Mouse (Mus musculus): ENCODE results near the gene Slc30a5.
A peak's percentile ranks its signal among the peaks of the same experiment; 100 is the strongest.
"Not testable (repeated sequence)": the region's sequence is repeated elsewhere in the genome, so short reads cannot be mapped to it uniquely, and the experiment has no call there.

Gene Slc30a5

GRCm38 (mm10) chr13:100832741-100833639 is at the start of gene Slc30a5:
TSS of gene Slc30a5 (minus strand) at chr13:100833427.
- peak; percentile 99 to 100 for DNase-seq

GRCm38 (mm10) chr13:100881944-100882343 is 48.7 kb upstream of the Slc30a5 start:
- DNase-seq = no peak

- peak; percentile 5 to 61 for DNase-seq
Observed at GRCm38 (mm10) chr13:100879806-100880205, 46.6 kb upstream of the Slc30a5 start.

GRCm38 (mm10) chr13:100879326-100879725 is 46.1 kb upstream of the Slc30a5 start:
- peak in 1 of 2 experiments; percentile 12 for DNase-seq

- peak in 1 of 2 experiments; percentile 7 for DNase-seq
Observed at GRCm38 (mm10) chr13:100878264-100878663, 45.0 kb upstream of the Slc30a5 start.

- DNase-seq = no peak
Observed at GRCm38 (mm10) chr13:100877703-100878102, 44.5 kb upstream of the Slc30a5 start.

GRCm38 (mm10) chr13:100875103-100875502 is 41.9 kb upstream of the Slc30a5 start:
- no peak for DNase-seq

GRCm38 (mm10) chr13:100874588-100874987 is 41.4 kb upstream of the Slc30a5 start:
- DNase-seq = no peak

GRCm38 (mm10) chr13:100873530-100873929 is 40.3 kb upstream of the Slc30a5 start:
- no peak for DNase-seq

GRCm38 (mm10) chr13:100871445-100872171 is 38.4 kb upstream of the Slc30a5 start:
- no peak for DNase-seq

- no peak for DNase-seq
Observed at GRCm38 (mm10) chr13:100869813-100870212, 36.6 kb upstream of the Slc30a5 start.

GRCm38 (mm10) chr13:100866311-100866710 is 33.1 kb upstream of the Slc30a5 start:
- DNase-seq = no peak

- no peak for DNase-seq
Observed at GRCm38 (mm10) chr13:100865744-100866143, 32.5 kb upstream of the Slc30a5 start.

- not testable (repeated sequence) for DNase-seq
Observed at GRCm38 (mm10) chr13:100863914-100864313, 30.7 kb upstream of the Slc30a5 start.

- no peak for DNase-seq
Observed at GRCm38 (mm10) chr13:100859117-100859516, 25.9 kb upstream of the Slc30a5 start.

- DNase-seq = peak; percentile 48 to 72
Observed at GRCm38 (mm10) chr13:100854174-100854573, 20.9 kb upstream of the Slc30a5 start.

- peak in 1 of 2 experiments; percentile 14 for DNase-seq
Observed at GRCm38 (mm10) chr13:100853120-100853519, 19.9 kb upstream of the Slc30a5 start.

- DNase-seq = no peak
Observed at GRCm38 (mm10) chr13:100849137-100849536, 15.9 kb upstream of the Slc30a5 start.

- DNase-seq = peak in 1 of 2 experiments; percentile 58
Observed at GRCm38 (mm10) chr13:100846891-100847579, 13.8 kb upstream of the Slc30a5 start.

- no peak for DNase-seq
Observed at GRCm38 (mm10) chr13:100846254-100846653, 13.0 kb upstream of the Slc30a5 start.

GRCm38 (mm10) chr13:100843944-100844343 is 10.7 kb upstream of the Slc30a5 start:
- DNase-seq = peak in 1 of 2 experiments; percentile 45

- peak; percentile 78 to 86 for DNase-seq
Observed at GRCm38 (mm10) chr13:100843016-100843725, 9.9 kb upstream of the Slc30a5 start.
